Mouse (Mus musculus) right cerebral cortex, postnatal 36 days (tissue): ENCODE measurements at regions not wholly inside any gene's neighbourhood (a gene's known extent, or its start where the extent isn't known, plus 50 kb on each side); places are given as distances from the start of the nearest gene placed in this dataset.

Source experiments
- DNase-seq, 2 experiments: peaks; one replicate each; pipeline ENCODE4 v3.0.0; 2022; ENCODE audit warnings: low spot score in 2 of 2, mixed read lengths in 1 of 2

- no peak for DNase-seq
Measured at GRCm38 (mm10) chr5:125843259-125843658, 311.7 kb downstream of the Tmem132b start.

- DNase-seq, result no peak
Measured at GRCm38 (mm10) chr5:125849722-125850121, 318.1 kb downstream of the Tmem132b start.

- no peak for DNase-seq
Measured at GRCm38 (mm10) chr5:125876296-125876695, 344.7 kb downstream of the Tmem132b start.

GRCm38 (mm10) chr5:125888840-125889239, 357.3 kb downstream of the Tmem132b start:
- no peak for DNase-seq

GRCm38 (mm10) chr5:125893864-125894263, 362.3 kb downstream of the Tmem132b start:
- DNase-seq, result no peak

GRCm38 (mm10) chr5:125902038-125902437, 370.5 kb downstream of the Tmem132b start:
- DNase-seq, result no peak

GRCm38 (mm10) chr5:125904426-125904825, 372.9 kb downstream of the Tmem132b start:
- no peak for DNase-seq

GRCm38 (mm10) chr5:125907332-125907731, 375.8 kb downstream of the Tmem132b start:
- no peak for DNase-seq

- DNase-seq, result no peak
Measured at GRCm38 (mm10) chr5:125907909-125908308, 376.3 kb downstream of the Tmem132b start.

- no peak for DNase-seq
Measured at GRCm38 (mm10) chr5:125915857-125916256, 384.3 kb downstream of the Tmem132b start.

- DNase-seq, result no peak
Measured at GRCm38 (mm10) chr5:125920965-125921364, 389.4 kb downstream of the Tmem132b start.

- DNase-seq, result no peak
Measured at GRCm38 (mm10) chr5:125925856-125926497, 394.4 kb downstream of the Tmem132b start.

- peak; percentile 54 to 72 for DNase-seq
Measured at GRCm38 (mm10) chr5:125931502-125931901, 399.9 kb downstream of the Tmem132b start.

GRCm38 (mm10) chr5:125939416-125939815, 407.8 kb downstream of the Tmem132b start:
- no peak for DNase-seq

- DNase-seq, result no peak
Measured at GRCm38 (mm10) chr5:125946729-125947128, 415.2 kb downstream of the Tmem132b start.

- DNase-seq, result no peak
Measured at GRCm38 (mm10) chr5:125951641-125952040, 420.1 kb downstream of the Tmem132b start.

- no peak for DNase-seq
Measured at GRCm38 (mm10) chr5:125964039-125964438, 432.5 kb downstream of the Tmem132b start.

- DNase-seq, result no peak
Measured at GRCm38 (mm10) chr5:125968151-125968550, 436.6 kb downstream of the Tmem132b start.

- DNase-seq, result no peak
Measured at GRCm38 (mm10) chr5:125974035-125974434, 442.5 kb downstream of the Tmem132b start.

GRCm38 (mm10) chr5:125979801-125980200, 448.2 kb downstream of the Tmem132b start:
- no peak for DNase-seq

GRCm38 (mm10) chr5:125985356-125985755, 453.8 kb downstream of the Tmem132b start:
- no peak for DNase-seq

- no peak for DNase-seq
Measured at GRCm38 (mm10) chr5:125997173-125997572, 465.6 kb downstream of the Tmem132b start.

- DNase-seq, result no peak
Measured at GRCm38 (mm10) chr5:126007871-126008270, 476.3 kb downstream of the Tmem132b start.

- no peak for DNase-seq
Measured at GRCm38 (mm10) chr5:126008321-126008720, 476.7 kb downstream of the Tmem132b start.
